Mouse (Mus musculus) heart, postnatal 0 days (tissue): ENCODE measurements around the gene Pbx3. TPM values are rescaled to one million over a fixed set of nuclear protein-coding genes. Genes with fewer than 3 reads are reported as not detected.

Experiments
- ATAC-seq: fragments of 200-750 bp; cut with Nextera tagmentation; 2 replicates; pipeline ENCODE4 v1.8.0; 2017; ENCODE audit warnings: low read depth, moderate number of reproducible peaks, moderate library complexity; ENCODE audit not compliant: insufficient read depth
- DNase-seq: peaks from one replicate; pipeline ENCODE4 v3.0.0-alpha.2; 2016; ENCODE audit warnings: low spot score
- H3K27ac ChIP-seq: fragments of 300-500 bp; sonication (generic); 2 replicates; pipeline ENCODE4 v1.5.1; 2014; ENCODE audit warnings: low read depth, mild to moderate bottlenecking
- H3K27me3 ChIP-seq: fragments of 300-500 bp; sonication (generic); 2 replicates; pipeline ENCODE4 v1.6.1; 2014; ENCODE audit warnings: low read length, mixed read lengths; ENCODE audit not compliant: control insufficient read depth, insufficient read depth
- H3K36me3 ChIP-seq: fragments of 300-500 bp; sonication (generic); replicated peaks from 2 replicates; pipeline ENCODE4 v1.6.1; 2014; ENCODE audit warnings: low read length, mixed read lengths; ENCODE audit not compliant: control insufficient read depth, insufficient read depth
- H3K4me1 ChIP-seq: fragments of 300-500 bp; sonication (generic); 2 replicates; pipeline ENCODE4 v1.6.1; 2014; ENCODE audit warnings: antibody characterized with exemption; ENCODE audit not compliant: control insufficient read depth, insufficient read depth
- H3K4me2 ChIP-seq: fragments of 300-500 bp; sonication (generic); 2 replicates; pipeline ENCODE4 v1.6.1; 2014; ENCODE audit warnings: low read depth, mild to moderate bottlenecking, low read length, moderate library complexity
- H3K4me3 ChIP-seq: fragments of 300-500 bp; sonication (generic); 2 replicates; pipeline ENCODE4 v1.5.1; 2014; ENCODE audit warnings: low read depth, low read length
- H3K9ac ChIP-seq: fragments of 300-500 bp; sonication (generic); replicated peaks from 2 replicates; pipeline ENCODE4 v1.6.1; 2014; ENCODE audit warnings: low read depth, low read length, mixed read lengths
- H3K9me3 ChIP-seq: fragments of 300-500 bp; sonication (generic); replicated peaks from 2 replicates; pipeline ENCODE4 v1.6.1; 2016; ENCODE audit warnings: low read length; ENCODE audit not compliant: control insufficient read depth
- CTCF ChIP-seq: IDR thresholded peaks from 2 replicates; pipeline ENCODE4 v1.5.1; 2016; ENCODE audit warnings: antibody characterized with exemption, control low read depth, low read depth
- EP300 ChIP-seq: IDR thresholded peaks from 2 replicates; pipeline ENCODE4 v1.6.1; 2016; ENCODE audit warnings: antibody characterized with exemption, low read depth
- WGBS: fragments of 180-500 bp; shearing (Covaris S2); extraction: QIAGEN DNeasy Blood & Tissue Kit; methylation state at CpG from one replicate; pipeline ENCODE4 v1.1.7; 2014; 5-methylcytosine and 5-hydroxymethylcytosine counted together
- polyA plus RNA-seq: library from polyadenylated mRNA; unstranded; fragments of >200 nt; fragmentation: Nextera tagmentation; extraction: Ambion mirVana; gene quantifications from 2 replicates; pipeline ENCODE4 v1.2.1, GENCODE M21; 2015
- total RNA-seq: library from RNA; depleted of rRNA; stranded (reverse); fragments of >200 nt; gene quantifications from 2 replicates; pipeline ENCODE4 v1.2.3, GENCODE M21; 2014; ENCODE audit warnings: low replicate concordance; rRNA removed

Gene Pbx3
- total and polyA plus RNA-seq, 2 experiments from 2014 or later: 11.4 to 34.3 TPM

DNA sequence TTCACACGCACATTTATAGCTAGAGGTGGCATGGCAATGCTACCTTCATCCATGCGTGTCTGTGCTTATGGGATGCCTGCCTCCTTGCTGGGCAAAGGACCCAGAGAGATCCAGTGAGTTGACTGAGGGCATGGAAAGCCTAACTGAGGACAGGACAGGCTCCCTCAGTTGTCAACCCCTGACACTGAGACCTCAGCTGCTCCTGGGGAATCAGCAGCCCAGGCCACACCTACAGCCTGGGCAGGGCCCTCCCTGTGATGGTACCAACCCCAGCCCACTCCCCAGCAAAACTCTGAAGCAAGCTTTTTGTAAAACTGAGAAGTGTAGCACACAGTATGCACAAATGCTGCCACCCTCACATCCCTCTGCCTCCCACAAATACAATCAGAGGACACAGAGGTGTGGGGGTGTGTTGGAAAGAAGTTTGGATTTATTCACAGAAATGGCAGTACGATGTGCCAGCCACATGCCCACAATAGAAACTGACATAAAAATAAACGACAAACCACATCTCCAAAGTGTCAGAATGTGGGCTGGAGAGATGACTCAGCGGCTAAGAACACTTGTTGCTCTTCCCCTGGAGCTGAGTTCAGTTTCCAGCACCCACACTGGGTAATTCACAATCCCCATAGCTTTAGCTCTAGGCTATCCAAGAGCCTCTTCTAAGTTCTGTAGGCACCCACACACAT, 233.3 kb downstream of the Pbx3 start:
- no peak overlapping the region for H3K27ac ChIP-seq
- TF ChIP-seq EP300: no peak
- TF ChIP-seq CTCF: no peak
- H3K4me3 ChIP-seq: no peak overlapping the region
- no peak overlapping the region for H3K9ac ChIP-seq
- H3K4me2 ChIP-seq: no peak overlapping the region
- WGBS: 68% methylated on average over 5 of the region's 5 CpGs
- H3K9me3 ChIP-seq: no peaks in the 10 kb centered on the region
- no peaks in the 10 kb centered on the region for H3K27me3 ChIP-seq
- H3K4me1 ChIP-seq: no peaks in the 10 kb centered on the region
- ATAC-seq: no peak
- H3K36me3 ChIP-seq: no peaks in the 10 kb centered on the region
- no peak for DNase-seq

DNA sequence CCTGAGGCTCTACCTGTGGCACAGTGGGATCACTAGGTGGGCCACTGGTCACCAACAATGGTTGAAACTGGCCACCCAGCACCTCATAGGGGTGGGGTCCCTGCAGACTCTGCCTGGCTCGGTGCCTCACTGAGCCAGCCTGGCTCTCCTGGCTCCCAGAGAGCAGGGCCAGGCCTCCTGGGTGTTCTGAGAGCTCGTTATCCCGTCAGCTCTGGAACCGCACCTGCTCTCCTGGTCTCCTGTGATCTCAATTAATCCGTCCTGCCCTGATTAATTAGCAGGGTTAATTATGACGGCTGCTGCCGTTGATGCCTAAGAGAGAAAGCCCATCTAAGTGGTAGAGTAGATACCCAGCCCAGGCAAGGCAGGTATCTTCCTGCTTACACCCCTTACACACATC, 237.6 kb downstream of the Pbx3 start:
- H3K36me3 ChIP-seq: no peaks in the 10 kb centered on the region
- 80% methylated on average over 7 of the region's 7 CpGs for WGBS
- no peak overlapping the region for H3K4me2 ChIP-seq
- H3K4me1 ChIP-seq: no peaks in the 10 kb centered on the region
- DNase-seq (no peak), ATAC-seq (no peak)
- H3K9ac ChIP-seq: no peak overlapping the region
- no peak overlapping the region for H3K4me3 ChIP-seq
- H3K9me3 ChIP-seq: no peaks in the 10 kb centered on the region
- H3K27ac ChIP-seq: no peak overlapping the region
- TF ChIP-seq CTCF: no peak
- TF ChIP-seq EP300: no peak
- no peaks in the 10 kb centered on the region for H3K27me3 ChIP-seq

DNA sequence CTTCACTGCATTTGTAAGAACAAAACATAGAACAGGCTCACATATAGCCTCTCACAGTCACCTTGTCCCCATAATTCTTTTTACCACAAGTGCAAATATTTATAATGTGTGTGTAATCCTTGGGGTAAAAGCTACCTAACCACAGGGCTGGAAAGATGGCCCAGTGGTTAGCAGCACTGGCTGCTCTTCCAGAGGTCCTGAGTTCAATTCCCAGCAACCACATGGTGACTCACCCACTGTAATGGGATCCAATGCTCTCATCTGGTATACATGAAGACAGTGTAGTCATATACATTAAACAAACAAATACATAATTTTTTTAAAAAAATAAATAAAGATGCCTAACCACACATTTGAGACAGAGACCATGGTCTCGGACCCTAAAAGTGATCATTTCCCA, 240.2 kb downstream of the Pbx3 start:
- 83% methylated on average over 1 of the region's 1 CpGs for WGBS
- ATAC-seq: no peak
- Histone ChIP-seq H3K27ac (no peak overlapping the region), H3K9ac (no peak overlapping the region), H3K36me3 (no peaks in the 10 kb centered on the region), H3K27me3 (no peaks in the 10 kb centered on the region), H3K4me2 (no peak overlapping the region), H3K9me3 (no peaks in the 10 kb centered on the region), H3K4me1 (no peaks in the 10 kb centered on the region), H3K4me3 (no peak overlapping the region)
- no peak for DNase-seq
- TF ChIP-seq CTCF (no peak), EP300 (no peak)

DNA sequence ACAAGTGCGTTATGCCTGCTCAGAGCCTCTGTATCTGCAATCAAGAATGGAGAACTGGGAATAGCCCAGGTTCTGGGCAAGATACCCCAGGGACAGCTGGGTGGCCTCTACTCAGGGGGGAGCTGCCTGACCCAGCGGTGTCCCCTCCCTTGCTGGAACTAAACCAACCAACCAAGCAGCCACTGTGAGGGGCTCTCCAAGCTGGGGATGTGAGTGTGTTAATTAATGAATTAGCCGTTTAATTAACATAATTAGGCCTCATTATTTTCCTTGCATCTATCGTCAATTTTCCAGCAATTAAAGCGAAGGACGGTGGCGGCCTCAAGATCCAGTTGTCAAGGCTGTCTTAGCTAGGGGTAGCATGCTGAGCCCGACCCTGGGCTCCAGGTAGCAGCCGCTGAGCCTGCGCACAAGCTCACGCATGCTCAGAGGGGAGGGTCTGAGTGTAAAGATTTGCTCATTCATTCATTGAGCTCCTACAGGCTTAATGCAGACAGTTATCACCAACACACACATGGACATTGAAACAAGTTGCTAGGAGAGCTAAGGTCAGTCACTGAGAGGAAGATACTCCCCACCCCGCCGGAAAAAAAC, 243.2 kb downstream of the Pbx3 start:
- Histone ChIP-seq H3K36me3 (no peaks in the 10 kb centered on the region), H3K27ac (no peak overlapping the region), H3K4me1 (no peaks in the 10 kb centered on the region), H3K4me2 (no peak overlapping the region), H3K9me3 (no peaks in the 10 kb centered on the region), H3K27me3 (no peaks in the 10 kb centered on the region), H3K9ac (no peak overlapping the region), H3K4me3 (no peak overlapping the region)
- DNase-seq (no peak), ATAC-seq (no peak)
- TF ChIP-seq EP300 (no peak), CTCF (no peak)
- WGBS: 55% methylated on average over 13 of the region's 13 CpGs

DNA sequence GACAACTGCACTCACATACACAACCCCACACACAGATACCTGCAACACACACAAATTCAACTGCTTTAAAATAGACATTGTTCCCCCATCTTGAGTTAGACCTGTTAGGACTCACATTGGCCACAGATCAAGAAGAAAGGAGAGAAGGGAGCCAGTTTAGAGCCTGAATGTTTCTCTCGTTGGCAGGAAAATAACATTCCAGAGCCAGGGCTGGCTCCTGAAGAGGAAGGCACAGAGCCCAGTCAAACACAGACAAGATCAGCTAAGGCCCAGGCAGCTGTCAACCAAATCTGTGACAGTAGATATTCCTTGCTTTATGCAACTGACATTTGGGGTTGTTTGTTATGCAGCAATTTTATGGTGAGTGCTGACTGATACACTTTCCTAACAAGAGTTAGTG, 245.1 kb downstream of the Pbx3 start:
- Histone ChIP-seq H3K9ac (no peak overlapping the region), H3K9me3 (no peaks in the 10 kb centered on the region), H3K36me3 (no peaks in the 10 kb centered on the region), H3K27me3 (no peaks in the 10 kb centered on the region), H3K27ac (no peak overlapping the region), H3K4me1 (no peaks in the 10 kb centered on the region), H3K4me2 (no peak overlapping the region), H3K4me3 (no peak overlapping the region)
- ATAC-seq: no peak
- DNase-seq: no peak
- TF ChIP-seq CTCF (no peak), EP300 (no peak)
- WGBS: 42% methylated on average over 1 of the region's 1 CpGs

DNA sequence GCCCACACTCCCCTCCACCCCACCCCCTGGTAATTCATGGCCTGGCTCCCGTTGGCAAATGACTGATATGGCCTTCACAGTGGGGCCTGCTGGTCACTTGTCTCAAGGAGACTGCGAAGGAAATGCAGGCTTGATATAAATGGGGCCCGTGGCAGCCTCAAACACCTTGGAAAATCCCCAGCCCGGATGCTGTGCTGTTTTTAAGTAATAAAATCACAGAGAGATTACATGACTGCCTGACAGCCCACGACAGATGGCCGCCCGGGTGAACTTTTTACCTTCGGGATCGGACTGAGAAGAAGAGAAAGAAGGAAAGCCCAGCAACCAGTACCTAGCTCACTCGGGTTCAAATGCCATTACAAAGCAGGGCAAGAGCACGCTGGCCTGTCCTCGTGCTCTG, 249.0 kb downstream of the Pbx3 start:
- 58% methylated on average over 12 of the region's 12 CpGs for WGBS
- no peak for DNase-seq
- Histone ChIP-seq H3K27me3 (no peaks in the 10 kb centered on the region), H3K36me3 (no peaks in the 10 kb centered on the region), H3K4me1 (no peaks in the 10 kb centered on the region), H3K9me3 (no peaks in the 10 kb centered on the region), H3K4me2 (no peak overlapping the region), H3K9ac (no peak overlapping the region), H3K27ac (no peak overlapping the region), H3K4me3 (no peak overlapping the region)
- ATAC-seq: no peak
- TF ChIP-seq EP300 (no peak), CTCF (no peak)

Other genes with a start within 250 kb of the Pbx3 start
- 87.6 and 91.7 TPM in 2 replicates for gene Mapkap1, start 33.6 kb upstream of the Pbx3 start, total RNA-seq
- 60.3 and 62.5 TPM in 2 replicates for gene Mapkap1, start 33.6 kb upstream of the Pbx3 start, polyA plus RNA-seq